Mouse (Mus musculus) E14TG2a.4 (cell line): ENCODE data around the gene Rab19.
A peak's percentile ranks its signal among the peaks of the same experiment; 100 is the strongest.
"Not testable (repeated sequence)": the region's sequence is repeated elsewhere in the genome, so short reads cannot be mapped to it uniquely, and the experiment has no call there.

ENCODE experiments used
- H3K27me3 ChIP-seq: 2 replicates; pipeline ENCODE4 v1.6.1; 2014; ENCODE audit warnings: low read length, control low read depth; ENCODE audit not compliant: insufficient read depth
- H3K36me3 ChIP-seq: 2 replicates; pipeline ENCODE4 v1.6.1; 2014; ENCODE audit warnings: low read length, control low read depth; ENCODE audit not compliant: insufficient read depth
- H3K4me1 ChIP-seq: replicated peaks from 2 replicates; pipeline ENCODE4 v1.6.1; 2014; ENCODE audit warnings: low read depth, low read length, control low read depth
- H3K4me3 ChIP-seq: replicated peaks from 2 replicates; pipeline ENCODE4 v1.5.1; 2014; ENCODE audit warnings: mild to moderate bottlenecking, low read length
- H3K9me3 ChIP-seq: 2 replicates; pipeline ENCODE4 v1.6.1; 2014; ENCODE audit warnings: low read length, control low read depth
- CTCF ChIP-seq: conservative IDR thresholded peaks from 2 replicates; pipeline ENCODE4 v1.5.1; 2014; ENCODE audit warnings: low read length
- NANOG ChIP-seq: IDR thresholded peaks from 2 replicates; pipeline ENCODE4 v1.6.1; 2014; ENCODE audit warnings: borderline replicate concordance, low read length, mixed read lengths
- POU5F1 ChIP-seq: IDR thresholded peaks from 2 replicates; pipeline ENCODE4 v1.6.1; 2014; ENCODE audit warnings: low read length, borderline replicate concordance

Gene Rab19

DNA sequence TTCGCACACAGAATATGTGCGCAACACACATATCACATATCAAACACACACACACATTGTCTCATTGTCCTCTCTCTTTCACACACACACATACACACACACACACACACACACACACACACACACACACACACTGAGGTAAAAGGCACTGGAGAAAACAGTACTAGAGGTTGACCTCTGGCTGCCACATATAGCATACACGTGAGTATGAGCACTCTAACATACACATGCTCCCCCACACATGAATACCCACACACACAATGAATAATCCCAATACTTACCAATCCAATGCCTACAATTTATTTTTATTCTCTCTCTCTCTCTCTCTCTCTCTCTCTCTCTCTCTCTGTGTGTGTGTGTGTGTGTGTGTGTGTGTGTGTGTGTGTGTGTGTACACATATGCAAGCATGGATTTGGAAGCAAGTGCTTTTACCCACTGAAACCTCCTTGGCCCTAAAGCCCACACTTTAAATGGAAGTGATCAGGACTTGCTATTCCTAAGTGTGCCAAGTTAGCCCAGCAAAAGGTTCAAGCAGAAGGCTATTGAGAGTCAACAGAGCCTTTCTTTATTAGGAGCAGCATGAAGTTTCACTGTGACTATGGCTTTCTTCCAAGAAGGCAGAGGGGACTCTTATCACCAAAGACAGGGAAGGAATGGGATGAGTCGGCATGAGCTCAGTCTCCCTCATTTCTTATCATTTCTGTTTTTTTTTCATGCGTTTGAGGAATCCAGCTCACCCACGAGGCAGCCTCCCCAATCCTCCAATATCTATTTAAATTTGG is 48.2 kb downstream of the Rab19 start:
- H3K36me3 ChIP-seq: no peaks in the 10 kb centered on the region
- H3K27me3 ChIP-seq: no peaks in the 10 kb centered on the region
- H3K4me3 ChIP-seq: no peak overlapping the region
- H3K4me1 ChIP-seq: peaks cover 88% of the 10 kb centered on the region
- no peak for TF ChIP-seq POU5F1
- TF ChIP-seq CTCF: no peak
- no peak for TF ChIP-seq NANOG
- 0 out of 2 replicates have a peak, but pooled peaks cover 3% of the 10 kb centered on the region for H3K9me3 ChIP-seq

DNA sequence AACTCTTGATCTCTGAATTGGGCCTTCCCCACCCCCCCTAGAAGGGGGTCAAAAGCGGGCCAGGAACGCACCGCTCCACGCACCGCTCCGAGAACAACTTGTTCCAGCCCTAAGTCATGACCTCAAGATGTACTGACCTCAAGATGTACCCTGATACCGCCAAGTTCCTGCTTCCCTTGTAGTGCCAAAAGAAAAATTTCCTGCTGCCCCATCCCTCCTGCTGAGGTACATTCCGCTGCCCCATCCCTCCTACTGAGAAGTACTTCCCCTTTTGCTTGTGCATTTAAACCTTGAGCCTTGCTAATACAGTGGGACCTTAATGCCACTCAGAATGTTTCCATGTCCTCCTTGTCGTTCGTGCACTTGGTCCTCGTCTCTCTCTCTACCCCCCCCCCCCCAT is 49.7 kb downstream of the Rab19 start:
- H3K9me3 ChIP-seq: 0 out of 2 replicates have a peak, but pooled peaks cover 3% of the 10 kb centered on the region
- H3K4me1 ChIP-seq: peaks cover 88% of the 10 kb centered on the region
- no peaks in the 10 kb centered on the region for H3K36me3 ChIP-seq
- no peak for TF ChIP-seq POU5F1
- peak; percentile 52 for TF ChIP-seq NANOG
- H3K27me3 ChIP-seq: no peaks in the 10 kb centered on the region
- H3K4me3 ChIP-seq: peak overlapping the region; percentile 32; the same call in 1 of the 2 replicates

DNA sequence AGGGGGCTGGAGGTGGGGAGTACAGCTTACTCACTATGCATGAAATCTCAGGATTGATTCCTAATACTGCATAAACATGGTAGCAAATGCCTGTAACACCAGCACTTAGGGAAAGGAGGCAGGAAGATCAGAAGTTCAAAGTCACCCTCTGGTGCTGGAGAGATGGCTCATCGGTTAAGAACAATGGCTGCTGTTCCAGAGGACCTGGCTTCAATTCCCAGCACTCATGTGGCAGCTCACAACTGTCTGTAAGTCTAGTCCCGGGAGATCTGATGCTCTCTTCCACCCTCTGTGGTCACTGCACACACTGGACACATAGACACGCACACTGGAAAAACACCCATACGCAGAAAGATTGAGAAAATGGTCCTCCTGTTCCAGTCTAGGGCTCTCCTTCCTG is 52.2 kb downstream of the Rab19 start:
- TF ChIP-seq POU5F1: no peak
- TF ChIP-seq NANOG: peak; percentile 57; the same call in 1 of the 2 replicates
- H3K9me3 ChIP-seq: 0 out of 2 replicates have a peak, but pooled peaks cover 3% of the 10 kb centered on the region
- H3K4me1 ChIP-seq: peaks cover 92% of the 10 kb centered on the region
- no peaks in the 10 kb centered on the region for H3K36me3 ChIP-seq
- H3K27me3 ChIP-seq: no peaks in the 10 kb centered on the region
- no peak overlapping the region for H3K4me3 ChIP-seq

- TF ChIP-seq POU5F1 (no peak), CTCF (0 out of 2 replicates have a peak, but pooled peaks have one; percentile 5), NANOG (peak; percentile 76; the same call in 1 of the 2 replicates)
These were observed 52.7 kb downstream of the Rab19 start for GRCm38 (mm10) chr6:39433701-39434100.

DNA sequence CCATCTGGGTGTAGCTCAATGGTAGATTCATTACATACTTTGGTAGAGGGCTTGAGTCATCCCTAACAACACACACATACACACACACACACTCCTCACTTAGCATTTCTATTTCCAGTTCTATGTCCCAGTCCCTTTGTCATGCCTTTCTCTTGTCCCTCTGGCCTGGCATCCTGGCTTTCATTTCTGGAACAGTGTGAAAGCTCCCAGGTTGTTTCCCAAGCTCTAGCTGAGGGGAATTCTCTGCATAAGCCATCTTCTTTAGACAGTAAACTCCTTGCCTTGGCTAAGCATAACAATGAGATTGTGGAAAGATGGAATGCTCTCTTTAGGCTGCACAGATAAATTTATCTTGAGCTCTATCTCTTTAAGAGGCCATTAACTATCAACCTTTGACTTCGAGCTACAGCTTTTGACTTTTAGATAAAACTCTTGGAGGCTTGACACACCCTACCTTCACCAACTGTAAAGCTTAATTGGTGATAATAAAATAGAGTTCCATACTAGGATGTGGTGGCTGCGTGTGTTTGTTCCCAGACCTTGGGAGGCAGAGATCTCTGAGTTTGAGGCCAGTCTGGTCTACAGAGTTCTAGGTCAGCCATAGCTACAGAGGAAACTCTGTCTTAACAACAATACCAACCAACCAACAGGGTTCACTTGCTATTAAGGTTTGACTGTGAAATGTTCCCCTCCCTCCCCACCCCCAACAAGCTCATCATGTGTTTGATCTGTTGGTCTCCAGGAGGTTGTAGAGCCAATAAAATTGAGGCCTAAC is 53.3 kb downstream of the Rab19 start:
- Histone ChIP-seq H3K27me3 (no peaks in the 10 kb centered on the region), H3K4me3 (no peak overlapping the region), H3K36me3 (no peaks in the 10 kb centered on the region), H3K9me3 (0 out of 2 replicates have a peak, but pooled peaks cover 3% of the 10 kb centered on the region), H3K4me1 (peaks cover 92% of the 10 kb centered on the region)
- TF ChIP-seq CTCF (no peak), NANOG (no peak), POU5F1 (no peak)

More at GRCm38 (mm10) chr6:39433701-39434100, 52.7 kb downstream of the Rab19 start:
- no peak overlapping the region for H3K4me3 ChIP-seq
- H3K27me3 ChIP-seq: no peaks in the 10 kb centered on the region
- H3K9me3 ChIP-seq: 0 out of 2 replicates have a peak, but pooled peaks cover 3% of the 10 kb centered on the region
- no peaks in the 10 kb centered on the region for H3K36me3 ChIP-seq
- H3K4me1 ChIP-seq: peaks cover 92% of the 10 kb centered on the region

DNA sequence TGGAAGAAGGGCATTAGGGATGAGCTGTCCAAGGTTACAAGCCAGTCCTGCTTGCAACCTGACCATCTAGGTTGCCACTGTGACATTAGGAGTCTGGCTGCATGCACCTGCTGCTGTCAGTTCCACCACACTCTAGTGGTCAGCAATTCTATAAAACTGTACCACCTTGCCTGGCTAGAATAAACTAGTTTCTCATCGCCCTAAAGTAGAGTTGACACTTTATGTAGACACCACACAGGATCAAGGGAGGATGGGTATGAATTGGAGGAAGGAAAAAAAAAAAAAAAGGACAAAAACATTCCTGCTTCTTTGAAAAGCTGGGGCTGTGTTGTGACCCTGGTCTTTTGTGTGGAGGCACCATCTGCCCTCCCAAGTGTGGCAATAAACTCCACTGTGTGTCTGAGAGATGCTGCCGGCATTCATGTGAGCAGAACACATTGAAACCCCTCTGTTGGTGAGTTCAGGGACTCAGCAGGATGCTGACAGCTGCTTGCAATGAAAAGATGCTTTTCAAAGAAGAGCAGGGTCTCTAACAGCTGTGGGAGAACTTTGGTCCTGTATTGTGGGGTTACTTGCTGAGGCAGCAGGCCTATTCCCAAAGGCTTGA is 54.0 kb downstream of the Rab19 start:
- TF ChIP-seq CTCF (no peak), NANOG (peak; percentile 83)
- Histone ChIP-seq H3K36me3 (no peaks in the 10 kb centered on the region), H3K4me3 (no peak overlapping the region), H3K9me3 (0 out of 2 replicates have a peak, but pooled peaks cover 3% of the 10 kb centered on the region), H3K27me3 (no peaks in the 10 kb centered on the region), H3K4me1 (peaks cover 92% of the 10 kb centered on the region)

- H3K36me3 ChIP-seq: no peaks in the 10 kb centered on the region
- TF ChIP-seq NANOG (no peak), POU5F1 (no peak), CTCF (no peak)
- peaks cover 92% of the 10 kb centered on the region for H3K4me1 ChIP-seq
- 0 out of 2 replicates have a peak, but pooled peaks cover 3% of the 10 kb centered on the region for H3K9me3 ChIP-seq
- H3K4me3 ChIP-seq: no peak overlapping the region
- no peaks in the 10 kb centered on the region for H3K27me3 ChIP-seq
These were observed 54.9 kb downstream of the Rab19 start for GRCm38 (mm10) chr6:39435875-39436274.

DNA sequence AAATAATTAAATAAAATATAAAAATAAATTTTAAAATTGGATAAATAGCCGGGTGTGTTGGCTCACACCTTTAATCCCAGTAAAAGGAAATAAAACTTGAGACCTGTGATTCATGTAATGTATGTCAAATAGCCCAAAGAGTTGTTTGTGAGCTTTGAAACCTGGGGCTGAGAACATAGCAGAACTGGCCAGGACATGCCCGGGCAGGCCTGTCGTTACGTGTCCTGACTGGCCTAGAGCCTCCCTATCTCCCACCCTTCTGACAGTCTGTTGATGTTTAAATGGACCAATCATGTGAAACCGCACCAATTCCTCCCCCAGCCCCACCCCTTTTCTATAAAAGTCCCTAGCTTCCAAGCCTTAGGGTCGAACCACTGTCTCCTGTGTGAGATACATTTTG is 56.5 kb downstream of the Rab19 start:
- H3K4me1 ChIP-seq: peaks cover 95% of the 10 kb centered on the region

More for the DNA sequence above, 56.5 kb downstream of the Rab19 start:
- H3K36me3 ChIP-seq, H3K9me3 ChIP-seq, H3K4me3 ChIP-seq, H3K27me3 ChIP-seq: not testable (repeated sequence)
